Mouse (Mus musculus): ENCODE measurements around the gene Scel.

The Scel gene

GRCm38 (mm10) chr14:103650413-103651101 lies 137.4 kb downstream of the Scel start:
- in situ Hi-C loops (cut with MseI, MboI), result no loop called here

DNA sequence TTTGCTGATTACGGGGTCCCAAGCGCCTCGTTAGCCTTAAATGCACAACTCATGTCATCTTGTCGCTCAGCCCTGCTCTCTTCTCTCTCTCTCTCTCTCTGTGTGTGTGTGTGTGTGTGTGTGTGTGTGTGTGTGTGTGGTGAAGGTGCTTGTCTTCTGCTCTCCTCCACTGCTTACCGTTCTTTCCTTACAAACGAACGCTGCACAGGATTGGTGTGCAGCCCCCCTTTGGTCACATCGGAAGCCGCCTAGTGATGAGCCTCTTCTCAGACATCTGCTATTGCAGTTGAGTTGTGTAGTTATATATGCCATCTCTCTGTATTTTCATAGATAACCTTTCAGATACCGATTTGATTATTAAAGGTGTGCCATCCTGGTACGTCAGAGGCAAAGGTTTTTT lies 138.0 kb downstream of the Scel start:
- in situ Hi-C loops (cut with MseI, MboI), result no loop called here

- in situ Hi-C loops (cut with MseI, MboI), result no loop called here
These were observed 138.4 kb downstream of the Scel start for GRCm38 (mm10) chr14:103651562-103651961.

GRCm38 (mm10) chr14:103652524-103652923 lies 139.4 kb downstream of the Scel start:
- in situ Hi-C loops (cut with MseI, MboI), result no loop called here

DNA sequence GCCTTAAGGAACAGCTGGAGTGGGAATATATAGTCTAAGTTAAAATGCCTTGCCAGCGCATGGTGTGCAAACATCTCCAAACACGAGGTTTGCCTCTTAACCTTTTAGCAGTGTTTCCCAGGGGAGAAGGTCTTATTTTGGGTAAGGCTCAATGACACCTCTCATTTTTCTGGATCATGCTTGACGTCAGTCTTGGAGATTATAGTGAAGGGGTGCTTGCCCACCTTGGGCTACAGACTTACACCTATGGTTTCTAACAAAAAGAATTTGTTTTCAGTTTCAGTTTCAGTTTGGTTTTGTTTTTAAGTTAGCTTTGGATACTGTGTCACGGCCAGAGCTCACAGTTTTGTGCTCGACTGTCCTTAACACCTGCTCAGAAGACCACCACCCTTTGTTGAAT lies 140.7 kb downstream of the Scel start:
- in situ Hi-C loops (cut with MseI, MboI), result no loop called here

GRCm38 (mm10) chr14:103655448-103655847 lies 142.3 kb downstream of the Scel start:
- in situ Hi-C loops (cut with MseI, MboI), result no loop called here

DNA sequence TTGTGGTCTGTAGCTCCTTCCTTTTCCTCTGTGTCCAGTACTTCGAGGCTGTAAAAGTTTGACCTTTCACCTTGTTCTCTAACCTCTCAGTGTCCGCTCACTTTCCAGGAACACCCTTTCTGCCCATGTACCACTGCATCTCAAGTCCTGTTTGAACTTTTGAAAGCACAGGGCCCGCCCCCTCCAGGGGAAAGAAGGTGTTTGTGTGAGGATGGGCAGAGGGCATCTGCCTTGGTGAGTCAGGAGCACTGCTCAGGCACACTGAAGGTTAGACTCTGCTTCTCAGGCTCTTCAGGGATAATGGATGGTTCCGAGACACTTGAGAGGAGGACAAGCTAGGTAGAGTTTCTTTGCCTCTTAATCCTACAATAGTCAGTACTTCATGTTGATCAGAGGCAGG lies 144.7 kb downstream of the Scel start:
- in situ Hi-C loops (cut with MseI, MboI), result no loop called here
